Mouse (Mus musculus): Measurements from ENCODE around the gene Ankmy1.

The Ankmy1 gene

DNA sequence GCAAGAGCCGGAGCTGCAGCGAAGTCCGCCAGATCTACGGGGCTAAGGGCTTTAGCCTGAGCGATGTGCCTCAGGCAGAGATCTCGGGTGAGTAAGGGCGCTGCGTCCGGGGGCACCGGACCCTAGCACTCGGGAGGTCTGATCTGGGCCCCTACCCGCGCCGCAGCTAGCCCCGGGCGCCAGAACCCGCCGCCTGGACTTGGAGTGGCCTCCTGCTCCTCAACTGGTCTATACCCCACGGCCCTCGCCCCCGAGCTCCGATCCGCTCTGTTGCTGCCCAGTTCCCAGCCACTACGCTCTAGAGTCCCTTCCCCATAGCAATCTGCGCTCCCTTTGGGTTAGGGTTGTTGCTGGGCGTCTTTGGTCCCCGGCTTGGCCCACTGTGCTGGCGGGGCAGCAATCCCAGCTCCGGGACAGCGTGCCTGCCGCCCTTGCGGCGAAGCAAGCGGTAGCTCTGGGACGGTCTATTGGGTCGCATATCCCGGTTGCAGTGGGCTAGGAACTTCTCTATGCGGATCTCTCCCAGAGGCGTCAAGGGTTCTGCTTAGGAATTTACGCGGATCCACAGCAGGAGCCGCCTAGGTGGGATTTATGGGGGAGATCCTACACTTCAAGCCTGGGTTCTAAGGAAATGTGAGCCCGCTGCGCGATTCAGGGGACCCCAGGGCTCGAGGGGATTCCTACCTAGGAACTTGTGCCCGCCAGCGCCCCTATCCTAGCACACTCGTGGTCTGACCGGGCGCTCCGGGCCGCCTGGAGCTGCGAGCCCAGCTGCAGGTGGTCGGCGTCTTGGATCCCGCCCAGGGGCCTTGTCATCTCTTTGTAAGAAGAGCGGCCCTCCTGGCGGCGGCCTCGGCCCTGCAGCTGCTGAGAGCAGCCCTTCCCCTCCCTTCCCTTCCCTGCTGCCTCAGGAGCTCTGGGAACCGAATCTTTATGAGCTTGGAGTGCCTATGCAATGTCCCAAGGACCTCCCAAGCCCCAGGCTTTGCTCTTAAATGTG is 70.4 kb downstream of the Ankmy1 start:
- in situ Hi-C loops (cut with MboI, MseI): no loop called here

DNA sequence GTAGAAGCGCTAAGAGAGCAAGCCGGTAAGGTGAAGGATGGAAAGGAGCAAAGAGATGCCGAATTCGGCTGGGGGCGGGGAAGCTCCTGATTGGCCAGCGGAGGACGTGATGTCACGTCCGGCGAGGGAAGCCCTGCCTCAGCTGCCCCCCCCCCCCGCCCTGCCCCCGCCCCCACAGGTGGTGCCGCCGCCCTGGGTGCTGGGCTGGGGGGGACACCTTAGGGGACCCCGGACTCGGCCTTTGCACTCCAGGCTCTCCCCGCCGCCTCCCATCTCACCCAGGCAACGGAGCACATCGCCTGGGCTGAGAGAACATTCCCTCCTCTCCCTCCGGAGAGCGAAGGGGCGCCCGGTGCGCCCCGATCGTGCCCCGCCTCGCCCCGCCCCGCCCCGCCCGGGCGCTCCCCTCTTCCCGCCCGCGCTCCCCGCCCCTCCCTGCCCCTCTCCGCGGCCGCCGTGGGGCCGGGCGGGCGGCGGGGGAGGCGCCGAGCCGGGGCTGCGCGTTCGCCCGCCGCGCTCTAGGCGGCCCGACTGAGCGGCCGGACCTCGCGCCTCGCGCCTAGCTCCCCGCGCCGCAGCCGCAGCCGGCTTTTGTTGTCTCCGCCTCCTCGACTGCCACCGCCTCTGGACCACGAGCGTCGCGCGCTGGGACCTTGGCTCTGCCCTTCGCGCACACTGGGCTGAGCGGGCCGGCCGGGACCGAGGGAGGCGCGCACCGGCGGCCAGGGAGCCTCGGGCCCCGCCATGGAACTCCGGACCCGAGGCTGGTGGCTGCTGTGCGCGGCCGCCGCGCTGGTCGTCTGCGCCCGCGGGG is 71.3 kb downstream of the Ankmy1 start, which contains the start of gene Gpc1:
Gene Gpc1 (plus strand): TSS at position 458 of the 814 bp plus-strand sequence.
- in situ Hi-C loops (cut with MboI, MseI): no loop called here

- in situ Hi-C loops (cut with MboI, MseI): no loop called here
Measured at GRCm38 (mm10) chr1:92830626-92831187, 72.0 kb downstream of the Ankmy1 start.

GRCm38 (mm10) chr1:92815756-92816294 is 86.9 kb downstream of the Ankmy1 start:
- in situ Hi-C loops (cut with MboI, MseI): no loop called here

DNA sequence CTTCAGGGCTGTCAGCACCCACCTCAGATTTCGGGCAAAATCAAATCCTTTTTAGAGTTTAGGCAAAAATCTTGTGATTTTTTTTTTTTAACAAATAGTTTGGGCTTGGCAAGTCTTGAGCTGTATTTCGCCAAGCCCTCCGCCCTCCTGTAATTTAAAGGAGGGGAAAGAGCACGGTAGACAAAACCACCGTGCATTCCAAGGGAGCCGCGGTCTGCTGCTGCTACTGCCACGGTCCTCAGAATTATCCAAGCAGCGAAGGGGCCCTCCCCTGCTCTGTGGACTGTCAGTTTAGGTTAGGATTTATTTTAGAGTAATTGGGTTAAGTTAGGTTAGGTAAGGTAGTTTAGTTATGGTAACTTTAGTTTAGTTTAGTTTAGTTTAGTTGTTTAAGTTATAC is 87.6 kb downstream of the Ankmy1 start:
- in situ Hi-C loops (cut with MboI, MseI): no loop called here

- in situ Hi-C loops (cut with MboI, MseI): no loop called here
Measured at GRCm38 (mm10) chr1:92814319-92814718, 88.4 kb downstream of the Ankmy1 start.
